Mouse (Mus musculus): ENCODE results near the gene Arl8a. TPM values are rescaled to one million over a fixed set of nuclear protein-coding genes. Genes with fewer than 3 reads are reported as not detected.

Gene Arl8a
- polyA plus RNA-seq, 1 experiment from 2014 or later: 68.8 TPM

GRCm38 (mm10) chr1:135170299-135170698, 23.7 kb downstream of the Arl8a start:
- Histone ChIP-seq H3K4me2 (replicated peaks; ENCODE audit: low read depth) (no peak overlapping the region), H3K4me1 (replicated peaks; ENCODE audit: control insufficient read depth, insufficient read depth, low read length) (peaks cover 12% of the 10 kb centered on the region), H3K27ac (ENCODE audit: low read depth, low read length) (no peak overlapping the region), H3K9me3 (ENCODE audit: control insufficient read depth) (no peaks in the 10 kb centered on the region), H3K9ac (ENCODE audit: low read depth, low read length) (no peak overlapping the region), H3K36me3 (ENCODE audit: control insufficient read depth, insufficient read depth) (no peaks in the 10 kb centered on the region), H3K4me3 (ENCODE audit: low read depth, low read length) (no peak overlapping the region), H3K27me3 (replicated peaks; ENCODE audit: control insufficient read depth, insufficient read depth, low read length) (no peaks in the 10 kb centered on the region)
- no peak for ATAC-seq
- WGBS: 40% methylated on average over 10 of the region's 10 CpGs
- TF ChIP-seq CTCF (IDR thresholded peaks at IDR 0.05; ENCODE audit: low read depth): no peak

DNA sequence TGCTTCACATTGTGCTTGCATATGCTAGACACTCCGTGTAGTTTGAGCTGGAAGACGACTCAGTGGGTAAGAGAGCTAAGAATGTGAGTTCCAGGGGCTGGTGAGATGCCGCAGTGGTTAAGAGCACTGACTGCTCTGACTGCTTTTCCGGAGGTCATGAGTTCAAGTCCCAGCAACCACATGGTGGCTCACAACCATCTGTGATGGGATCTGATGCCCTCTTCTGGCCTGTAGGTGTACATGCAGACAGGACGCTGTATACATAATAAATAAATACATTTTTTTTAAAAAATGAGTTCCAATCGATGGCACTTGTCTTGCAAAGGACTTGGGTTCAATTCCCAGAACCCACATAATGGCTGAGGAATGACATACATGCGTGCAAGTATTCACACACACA, 24.6 kb downstream of the Arl8a start:
- Histone ChIP-seq H3K4me2 (replicated peaks; ENCODE audit: low read depth) (no peak overlapping the region), H3K9ac (ENCODE audit: low read depth, low read length) (no peak overlapping the region), H3K27ac (ENCODE audit: low read depth, low read length) (no peak overlapping the region), H3K4me3 (ENCODE audit: low read depth, low read length) (no peak overlapping the region), H3K4me1 (replicated peaks; ENCODE audit: control insufficient read depth, insufficient read depth, low read length) (peaks cover 12% of the 10 kb centered on the region), H3K9me3 (ENCODE audit: control insufficient read depth) (no peaks in the 10 kb centered on the region), H3K27me3 (replicated peaks; ENCODE audit: control insufficient read depth, insufficient read depth, low read length) (no peaks in the 10 kb centered on the region), H3K36me3 (ENCODE audit: control insufficient read depth, insufficient read depth) (no peaks in the 10 kb centered on the region)
- TF ChIP-seq CTCF (IDR thresholded peaks at IDR 0.05; ENCODE audit: low read depth): peak; percentile 50
- ATAC-seq: no peak
- 81% methylated on average over 7 of the region's 7 CpGs for WGBS

- no peaks in the 10 kb centered on the region for H3K9me3 ChIP-seq (ENCODE audit: control insufficient read depth)
- WGBS: 56% methylated on average over 6 of the region's 6 CpGs
- peak; percentile 91 for TF ChIP-seq CTCF (IDR thresholded peaks at IDR 0.05; ENCODE audit: low read depth)
Observed at GRCm38 (mm10) chr1:135171984-135172383, 25.4 kb downstream of the Arl8a start.

GRCm38 (mm10) chr1:135173311-135173710, 26.7 kb downstream of the Arl8a start:
- H3K4me3 ChIP-seq (ENCODE audit: low read depth, low read length): no peak overlapping the region
- no peak for TF ChIP-seq CTCF (IDR thresholded peaks at IDR 0.05; ENCODE audit: low read depth)
- WGBS: 76% methylated on average over 6 of the region's 6 CpGs
- no peaks in the 10 kb centered on the region for H3K9me3 ChIP-seq (ENCODE audit: control insufficient read depth)
- no peaks in the 10 kb centered on the region for H3K27me3 ChIP-seq (replicated peaks; ENCODE audit: control insufficient read depth, insufficient read depth, low read length)
- H3K27ac ChIP-seq (ENCODE audit: low read depth, low read length): no peak overlapping the region
- no peak for ATAC-seq
- H3K4me1 ChIP-seq (replicated peaks; ENCODE audit: control insufficient read depth, insufficient read depth, low read length): peaks cover 12% of the 10 kb centered on the region
- H3K36me3 ChIP-seq (ENCODE audit: control insufficient read depth, insufficient read depth): no peaks in the 10 kb centered on the region
- no peak overlapping the region for H3K9ac ChIP-seq (ENCODE audit: low read depth, low read length)
- no peak overlapping the region for H3K4me2 ChIP-seq (replicated peaks; ENCODE audit: low read depth)

More at GRCm38 (mm10) chr1:135171984-135172383, 25.4 kb downstream of the Arl8a start:
- no peak overlapping the region for H3K4me3 ChIP-seq (ENCODE audit: low read depth, low read length)
- no peaks in the 10 kb centered on the region for H3K36me3 ChIP-seq (ENCODE audit: control insufficient read depth, insufficient read depth)
- ATAC-seq: peak; percentile 47
- H3K27me3 ChIP-seq (replicated peaks; ENCODE audit: control insufficient read depth, insufficient read depth, low read length): no peaks in the 10 kb centered on the region
- no peak overlapping the region for H3K4me2 ChIP-seq (replicated peaks; ENCODE audit: low read depth)
- H3K27ac ChIP-seq (ENCODE audit: low read depth, low read length): no peak overlapping the region
- H3K9ac ChIP-seq (ENCODE audit: low read depth, low read length): no peak overlapping the region
- H3K4me1 ChIP-seq (replicated peaks; ENCODE audit: control insufficient read depth, insufficient read depth, low read length): peaks cover 12% of the 10 kb centered on the region

DNA sequence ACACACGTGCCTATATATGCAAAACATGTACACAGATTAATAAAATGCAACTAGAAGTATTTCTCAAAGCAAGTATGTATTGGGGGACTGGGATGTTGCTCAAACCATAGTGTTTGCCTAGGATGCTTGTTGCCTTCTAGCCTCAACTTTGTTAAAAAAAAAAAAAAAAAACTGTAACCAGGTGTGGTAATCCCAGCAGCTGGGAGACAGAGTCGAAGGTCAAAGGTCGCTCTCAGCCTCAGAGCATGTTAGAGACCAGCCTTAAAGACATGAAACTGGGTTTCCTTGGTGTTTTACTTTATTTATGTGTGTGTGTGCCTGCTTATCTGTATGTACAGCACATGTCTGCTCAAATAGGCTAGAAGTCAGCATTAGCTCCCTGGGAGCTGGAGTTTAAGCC, 28.6 kb downstream of the Arl8a start:
- Histone ChIP-seq H3K9me3 (ENCODE audit: control insufficient read depth) (no peaks in the 10 kb centered on the region), H3K4me1 (replicated peaks; ENCODE audit: control insufficient read depth, insufficient read depth, low read length) (peaks cover 9% of the 10 kb centered on the region), H3K4me2 (replicated peaks; ENCODE audit: low read depth) (no peak overlapping the region), H3K36me3 (ENCODE audit: control insufficient read depth, insufficient read depth) (no peaks in the 10 kb centered on the region), H3K27me3 (replicated peaks; ENCODE audit: control insufficient read depth, insufficient read depth, low read length) (no peaks in the 10 kb centered on the region), H3K4me3 (ENCODE audit: low read depth, low read length) (no peak overlapping the region), H3K27ac (ENCODE audit: low read depth, low read length) (peak overlapping the region; percentile 54), H3K9ac (ENCODE audit: low read depth, low read length) (no peak overlapping the region)
- 57% methylated on average over 3 of the region's 3 CpGs for WGBS
- no peak for ATAC-seq
- TF ChIP-seq CTCF (IDR thresholded peaks at IDR 0.05; ENCODE audit: low read depth): no peak

GRCm38 (mm10) chr1:135177724-135178123, 31.1 kb downstream of the Arl8a start:
- Histone ChIP-seq H3K4me1 (replicated peaks; ENCODE audit: control insufficient read depth, insufficient read depth, low read length) (peaks cover 5% of the 10 kb centered on the region), H3K4me3 (ENCODE audit: low read depth, low read length) (no peak overlapping the region), H3K27ac (ENCODE audit: low read depth, low read length) (no peak overlapping the region), H3K27me3 (replicated peaks; ENCODE audit: control insufficient read depth, insufficient read depth, low read length) (no peaks in the 10 kb centered on the region), H3K36me3 (ENCODE audit: control insufficient read depth, insufficient read depth) (no peaks in the 10 kb centered on the region), H3K9ac (ENCODE audit: low read depth, low read length) (no peak overlapping the region), H3K9me3 (ENCODE audit: control insufficient read depth) (no peaks in the 10 kb centered on the region), H3K4me2 (replicated peaks; ENCODE audit: low read depth) (no peak overlapping the region)
- ATAC-seq: no peak
- TF ChIP-seq CTCF (IDR thresholded peaks at IDR 0.05; ENCODE audit: low read depth): no peak
- WGBS: 85% methylated on average over 3 of the region's 3 CpGs

DNA sequence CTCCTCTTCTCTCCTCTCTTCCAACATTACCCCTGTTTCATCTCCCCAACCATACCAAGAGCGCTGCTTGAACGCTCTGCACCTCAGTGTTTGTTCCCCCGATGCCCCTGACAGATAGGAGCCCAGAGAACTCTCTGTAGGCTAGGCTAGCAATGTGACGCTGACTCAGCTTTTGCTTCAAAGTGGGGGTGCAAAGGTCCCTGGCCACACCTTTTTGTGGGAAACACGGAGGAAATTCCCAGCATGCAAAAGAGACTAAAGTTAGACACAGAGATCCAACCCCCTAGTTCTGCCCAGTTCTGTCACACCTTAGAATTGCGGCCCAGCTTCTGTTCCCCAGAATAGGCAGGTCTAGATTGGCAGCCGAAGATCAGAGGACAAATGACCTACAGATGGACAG, 32.2 kb downstream of the Arl8a start:
- no peak for TF ChIP-seq CTCF (IDR thresholded peaks at IDR 0.05; ENCODE audit: low read depth)
- Histone ChIP-seq H3K36me3 (ENCODE audit: control insufficient read depth, insufficient read depth) (no peaks in the 10 kb centered on the region), H3K4me3 (ENCODE audit: low read depth, low read length) (no peak overlapping the region), H3K4me1 (replicated peaks; ENCODE audit: control insufficient read depth, insufficient read depth, low read length) (peaks cover 11% of the 10 kb centered on the region), H3K9ac (ENCODE audit: low read depth, low read length) (no peak overlapping the region), H3K4me2 (replicated peaks; ENCODE audit: low read depth) (no peak overlapping the region), H3K9me3 (ENCODE audit: control insufficient read depth) (no peaks in the 10 kb centered on the region), H3K27me3 (replicated peaks; ENCODE audit: control insufficient read depth, insufficient read depth, low read length) (no peaks in the 10 kb centered on the region), H3K27ac (ENCODE audit: low read depth, low read length) (peak overlapping the region; percentile 84)
- ATAC-seq: peak; percentile 23
- WGBS: 44% methylated on average over 7 of the region's 7 CpGs
